Mouse (Mus musculus): ENCODE measurements around the gene Pstpip1.

Gene Pstpip1

DNA sequence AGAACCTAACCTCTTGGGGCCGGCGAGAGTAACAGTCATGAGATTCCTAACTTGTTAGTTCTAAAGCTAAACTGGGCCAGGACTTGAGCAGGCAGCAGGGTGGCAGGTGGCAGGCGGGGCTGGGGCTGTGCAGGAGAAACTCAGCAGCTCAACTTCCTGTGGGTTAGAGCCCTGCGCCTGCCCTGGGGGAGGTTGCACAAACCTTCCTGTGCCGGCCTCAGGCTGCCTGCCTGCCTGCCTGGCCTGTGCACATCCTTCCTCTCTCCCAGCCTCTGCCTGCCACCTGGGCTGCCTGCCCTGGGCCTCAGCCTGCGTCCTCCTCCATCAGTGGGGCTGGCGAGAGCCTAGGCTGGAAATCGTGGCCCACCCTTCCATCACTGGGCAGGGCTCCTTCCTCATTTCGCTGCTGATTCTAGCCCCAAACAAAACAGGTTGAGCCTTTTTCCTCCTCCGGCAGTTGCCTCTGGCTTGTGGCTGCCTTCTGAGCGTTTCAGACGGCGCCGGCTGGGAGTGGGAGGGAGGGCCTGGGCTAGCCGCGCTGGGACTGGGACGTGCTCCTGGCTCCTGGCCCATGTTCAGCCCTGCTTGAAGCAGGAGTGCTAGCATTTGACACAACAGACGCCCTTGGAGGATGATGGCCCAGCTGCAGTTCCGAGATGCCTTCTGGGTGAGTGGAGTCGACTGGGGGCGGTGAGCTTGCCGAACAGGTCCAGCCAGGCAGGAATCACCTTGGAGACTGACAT, at the start of gene Pstpip1:
Gene Pstpip1, plus strand, starts transcription at position 185 of the 743 bp plus-strand sequence.
- in situ Hi-C loops (cut with MboI, MseI): no loop called here

DNA sequence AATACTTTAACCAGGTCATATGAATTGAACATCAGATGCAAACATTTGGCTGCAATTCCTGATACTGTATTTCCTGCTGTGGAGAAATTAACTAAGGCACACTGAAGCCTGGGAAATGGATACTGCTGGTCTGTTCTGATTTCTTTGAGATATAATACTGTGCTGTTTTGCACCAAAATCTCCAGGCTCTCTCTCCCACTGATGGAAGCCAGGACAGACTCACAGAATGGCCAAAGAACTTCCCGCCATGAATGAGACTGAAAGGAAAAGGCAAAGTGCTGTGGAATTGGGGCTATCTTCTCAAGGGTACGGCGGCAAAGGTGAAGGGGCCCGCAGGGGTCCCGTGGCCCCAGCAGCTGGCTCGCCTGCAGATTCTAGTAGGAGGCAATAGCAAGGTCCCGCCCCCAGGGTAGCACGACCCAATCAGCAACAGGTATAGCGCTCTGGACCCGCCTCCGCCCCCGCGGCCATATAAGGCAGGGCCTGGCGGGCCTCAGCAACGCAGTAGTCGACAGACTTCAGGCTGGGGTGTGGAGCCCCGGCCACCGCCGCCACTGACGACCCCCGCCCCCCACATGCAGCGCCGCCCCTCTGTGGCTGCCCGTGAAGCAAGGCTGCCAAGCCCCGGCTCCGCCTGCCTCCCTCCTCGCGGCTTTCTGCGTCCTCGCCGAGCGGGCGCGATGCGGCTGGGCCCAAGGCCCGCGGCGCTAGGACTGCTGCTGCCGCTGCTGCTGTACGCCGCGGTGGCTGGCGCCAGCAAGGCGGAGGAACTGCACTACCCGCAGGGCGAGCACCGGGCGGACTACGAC, 48.2 kb upstream of the Pstpip1 start, which contains the start of gene Rcn2:
Gene Rcn2, plus strand, starts transcription at position 474 of the 809 bp plus-strand sequence.
- in situ Hi-C loops (cut with MboI, MseI): no loop called here

DNA sequence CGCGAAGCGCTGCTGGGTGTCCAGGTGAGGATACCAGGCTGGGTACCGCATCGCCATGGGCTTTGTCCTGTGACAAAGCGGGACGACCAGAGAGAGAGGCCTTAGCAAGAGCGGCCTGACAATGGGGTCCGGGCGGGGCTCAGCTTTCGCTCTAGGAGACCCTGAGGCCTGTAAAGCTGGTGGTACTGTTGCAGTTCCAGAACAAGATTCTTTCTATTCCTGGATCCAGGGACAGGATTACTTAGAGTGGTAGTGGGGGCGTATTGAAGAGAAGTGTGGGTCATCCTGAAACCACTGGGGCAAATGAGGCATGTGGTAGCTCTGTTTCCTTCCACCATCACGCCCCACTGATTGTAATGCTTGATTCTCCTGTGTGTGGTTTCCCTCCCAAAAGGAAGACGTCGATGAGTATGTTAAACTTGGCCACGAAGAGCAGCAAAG, 47.6 kb upstream of the Pstpip1 start:
- in situ Hi-C loops (cut with MboI, MseI): no loop called here

DNA sequence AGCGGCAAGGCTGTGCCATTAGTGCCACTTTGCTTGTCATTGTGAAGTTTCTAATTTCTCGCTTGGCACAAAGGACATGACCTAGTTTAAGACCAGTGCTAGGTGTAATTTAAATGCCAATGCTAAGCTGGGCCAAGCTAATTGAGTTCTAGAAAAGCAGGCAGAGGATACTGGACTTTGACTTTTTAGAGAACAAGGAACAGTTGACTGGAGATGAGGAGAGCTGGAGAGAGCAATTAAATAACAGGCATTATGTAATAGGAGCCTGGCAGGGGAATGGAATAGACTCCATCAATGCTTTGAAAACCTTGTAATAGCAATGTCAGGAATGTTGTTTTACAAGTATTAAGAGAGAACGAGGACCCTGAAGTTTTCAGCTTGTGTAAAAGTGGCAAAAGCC, 36.0 kb upstream of the Pstpip1 start:
- in situ Hi-C loops (cut with MboI, MseI): no loop called here

DNA sequence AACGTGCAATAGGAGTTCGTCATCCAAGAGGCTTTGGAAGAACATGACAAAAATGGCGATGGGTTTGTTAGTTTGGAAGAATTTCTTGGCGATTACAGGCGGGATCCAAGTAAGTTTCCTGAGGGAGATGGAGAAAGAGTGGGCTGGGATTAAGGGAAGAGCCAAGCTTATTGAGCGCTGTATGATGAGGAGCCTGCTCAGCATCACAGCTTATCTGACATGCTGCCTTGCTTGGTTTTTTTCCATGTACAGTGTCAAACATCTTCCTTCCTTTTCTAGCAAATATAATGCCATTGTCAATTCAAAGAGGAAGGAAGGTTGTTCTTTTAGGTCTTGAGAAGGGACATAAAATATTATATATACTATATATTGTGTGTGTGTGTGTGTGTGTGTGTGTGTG, 33.6 kb upstream of the Pstpip1 start:
- in situ Hi-C loops (cut with MboI, MseI): no loop called here

DNA sequence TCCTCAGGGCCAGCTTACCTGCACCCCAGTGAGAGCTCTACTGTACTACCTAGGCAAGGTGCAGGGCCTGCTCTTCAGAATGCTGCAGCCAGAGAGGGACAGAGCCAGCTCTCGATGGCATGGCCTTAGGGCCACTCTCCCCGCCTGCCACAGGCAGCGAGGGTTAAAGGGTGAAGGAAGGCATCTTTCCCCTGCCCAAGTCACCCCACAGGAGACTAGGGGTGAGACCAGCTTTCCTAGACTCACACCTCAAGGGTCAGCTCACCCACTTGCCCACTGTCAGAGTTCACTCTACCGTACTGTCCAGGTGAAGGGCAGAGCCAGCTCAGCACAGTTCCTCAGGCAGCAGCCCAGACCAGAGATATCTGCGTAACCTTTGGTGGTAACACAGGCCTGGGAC, 27.4 kb upstream of the Pstpip1 start:
- in situ Hi-C loops (cut with MboI, MseI): no loop called here

DNA sequence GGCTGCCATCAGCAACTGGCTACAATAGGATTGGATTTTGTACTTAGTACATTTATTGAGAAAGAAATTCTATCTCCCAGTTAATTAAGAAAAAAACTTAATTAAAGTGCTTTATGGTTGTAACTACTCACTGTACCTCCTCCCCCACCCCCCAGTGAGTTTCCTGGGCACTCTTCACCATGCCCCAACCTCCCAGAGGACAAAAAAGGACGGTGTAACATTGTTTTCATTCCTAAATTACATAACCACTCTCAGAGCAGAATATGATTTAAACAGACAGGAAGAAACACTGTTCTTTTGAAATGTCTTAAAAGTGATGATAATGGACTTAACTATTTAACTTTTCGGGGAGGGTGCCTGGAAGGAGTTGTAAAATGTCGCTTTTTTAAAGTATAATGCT, 24.8 kb upstream of the Pstpip1 start:
- in situ Hi-C loops (cut with MboI, MseI): no loop called here

DNA sequence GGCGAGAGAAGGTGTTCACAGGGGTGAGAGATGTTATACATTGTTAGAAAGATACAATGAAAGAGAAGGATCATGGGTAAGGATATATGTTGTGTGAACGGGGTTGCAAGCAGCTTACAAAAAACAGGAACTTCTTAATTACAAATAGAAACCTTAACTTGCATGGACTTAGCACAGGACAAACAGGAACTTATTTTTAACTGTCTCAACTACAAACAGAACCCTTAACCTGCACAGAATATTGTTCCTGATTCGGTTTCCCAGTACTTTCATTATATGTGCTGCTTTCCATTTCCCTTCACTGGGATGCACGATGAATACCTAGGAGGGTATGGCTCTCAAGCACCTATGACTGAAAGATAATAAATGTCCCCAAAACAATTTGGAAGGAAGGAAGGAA, 21.8 kb upstream of the Pstpip1 start:
- in situ Hi-C loops (cut with MboI, MseI): no loop called here

DNA sequence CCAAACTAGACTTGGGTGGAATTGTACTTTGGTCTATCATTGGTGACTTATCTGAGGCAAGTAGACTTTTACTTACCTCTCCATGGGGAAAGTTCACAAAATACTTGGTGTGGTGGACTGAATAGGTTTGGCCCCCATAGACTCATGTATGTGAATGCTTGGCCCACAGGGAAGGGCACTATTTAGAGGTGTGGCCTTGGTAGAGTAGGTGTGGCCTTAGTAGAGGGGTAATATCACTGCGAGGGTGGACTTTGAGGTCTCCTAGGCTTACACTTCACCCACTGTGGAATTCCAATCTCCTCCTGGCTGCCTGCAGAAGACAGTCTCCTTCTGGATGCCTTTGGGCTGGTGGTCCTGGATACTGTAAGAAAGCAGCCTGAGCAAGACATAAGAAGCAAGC, 21.1 kb upstream of the Pstpip1 start:
- in situ Hi-C loops (cut with MboI, MseI): no loop called here

DNA sequence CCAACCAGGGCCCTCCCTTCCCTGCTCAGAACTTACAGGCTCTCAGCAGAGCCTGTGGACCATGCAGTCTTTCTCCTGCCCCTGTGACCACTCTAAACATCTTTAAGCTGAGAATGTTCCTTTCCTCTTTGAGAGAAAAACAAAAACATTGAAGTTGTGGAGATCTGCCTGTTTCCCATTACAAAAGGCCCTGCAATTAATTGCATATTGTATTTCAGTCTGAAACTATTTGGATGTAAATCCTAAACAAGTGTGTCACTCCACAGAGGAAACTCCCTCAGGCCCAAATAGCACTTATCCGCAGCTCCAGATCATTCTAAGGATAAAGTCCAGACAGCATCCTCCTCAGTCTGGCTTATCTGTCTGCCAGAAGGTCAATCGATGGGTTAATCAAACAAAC, 16.9 kb upstream of the Pstpip1 start:
- in situ Hi-C loops (cut with MboI, MseI): no loop called here

DNA sequence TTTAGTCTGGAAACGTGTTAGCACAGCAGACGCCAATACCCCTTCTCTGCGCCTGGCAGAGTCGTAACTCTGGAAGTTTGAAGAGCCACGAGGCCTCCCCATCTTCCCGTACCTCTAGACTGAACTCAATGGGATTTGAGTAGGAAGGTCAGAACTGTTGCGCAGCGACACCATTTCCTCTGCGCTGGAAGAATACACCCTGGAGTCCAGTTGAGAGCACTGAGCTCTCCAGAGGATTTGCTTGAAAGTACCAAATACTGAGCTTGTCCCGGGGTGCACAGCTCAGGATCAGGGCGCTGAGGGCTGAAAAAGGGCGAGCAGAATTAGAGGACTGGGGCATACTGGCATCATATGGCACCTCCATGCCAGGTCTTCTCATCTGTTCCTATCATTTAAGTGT, 14.9 kb upstream of the Pstpip1 start:
- in situ Hi-C loops (cut with MboI, MseI): no loop called here

DNA sequence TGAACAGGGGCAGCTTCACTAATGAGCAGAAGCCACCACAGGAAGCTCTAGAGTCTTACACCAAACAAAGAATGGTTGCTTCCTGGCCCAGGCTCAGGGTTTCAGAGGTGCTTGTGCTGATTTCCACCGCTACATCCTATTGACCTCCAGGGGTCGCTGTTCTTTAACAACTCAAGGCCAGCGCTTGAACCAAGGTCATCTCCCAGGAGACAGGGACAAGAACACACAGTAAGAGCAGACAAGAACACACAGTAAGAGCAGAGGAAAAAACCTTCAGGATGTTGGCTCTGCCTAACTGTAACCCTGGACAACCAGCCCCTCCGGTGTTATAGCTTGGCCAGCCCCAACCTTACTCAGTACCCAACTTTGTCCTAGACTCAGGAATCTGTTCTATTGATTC, 14.5 kb upstream of the Pstpip1 start:
- in situ Hi-C loops (cut with MboI, MseI): no loop called here

DNA sequence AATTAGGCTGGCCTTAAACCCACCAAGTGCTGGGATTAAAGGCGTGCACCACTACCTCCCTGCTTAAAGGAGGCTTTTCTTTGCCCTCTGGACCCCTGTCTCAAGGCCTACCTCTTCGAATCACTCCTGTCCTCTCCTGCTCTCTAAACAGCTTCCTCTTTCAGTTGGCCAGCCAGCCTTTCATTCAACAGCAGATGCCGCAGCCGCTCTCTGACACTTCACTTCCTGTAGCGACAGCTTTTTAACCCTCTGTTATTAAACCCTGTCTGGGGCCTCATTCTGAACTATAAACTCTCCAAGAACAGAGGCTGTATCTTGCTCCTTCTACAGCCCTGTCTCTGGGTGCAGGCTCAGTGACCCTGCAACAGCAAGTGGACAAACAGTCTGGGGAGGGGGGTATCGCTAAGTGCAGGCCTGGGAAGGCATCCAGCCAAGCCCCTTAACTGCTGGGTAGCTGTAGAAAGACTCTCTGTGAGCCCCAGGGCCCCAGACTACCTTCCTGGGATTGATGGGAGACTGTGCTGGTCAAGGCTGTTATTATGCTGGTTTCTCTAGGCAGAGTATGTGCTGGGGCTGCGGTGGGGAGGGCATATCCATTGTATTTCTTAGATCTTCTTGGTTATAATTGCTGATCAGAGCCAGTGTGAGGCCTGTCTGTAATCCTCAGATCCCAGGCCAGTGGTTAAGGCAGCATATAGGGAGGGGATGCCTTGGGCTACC, 13.7 kb upstream of the Pstpip1 start:
- in situ Hi-C loops (cut with MboI, MseI): no loop called here

DNA sequence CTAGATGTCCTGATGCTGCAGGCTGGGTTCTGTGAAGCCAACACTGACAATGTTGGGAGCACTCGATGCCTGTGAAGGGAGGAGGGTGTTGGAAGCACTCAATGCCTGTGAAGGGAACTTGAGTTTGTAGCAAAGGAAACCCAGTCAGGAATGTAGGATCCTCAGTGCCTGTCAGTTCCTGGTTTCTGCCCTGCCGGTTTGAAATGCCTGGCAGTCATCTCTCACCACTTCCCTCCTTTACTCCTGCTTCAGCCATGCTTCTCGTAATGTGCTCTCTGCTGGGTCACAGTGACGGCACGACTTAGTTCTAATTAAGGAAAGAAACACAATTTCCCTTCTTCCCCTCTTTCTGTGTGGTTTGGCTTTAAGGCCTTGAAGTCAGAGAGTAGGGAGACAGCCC, 10.2 kb upstream of the Pstpip1 start:
- in situ Hi-C loops (cut with MboI, MseI): no loop called here

DNA sequence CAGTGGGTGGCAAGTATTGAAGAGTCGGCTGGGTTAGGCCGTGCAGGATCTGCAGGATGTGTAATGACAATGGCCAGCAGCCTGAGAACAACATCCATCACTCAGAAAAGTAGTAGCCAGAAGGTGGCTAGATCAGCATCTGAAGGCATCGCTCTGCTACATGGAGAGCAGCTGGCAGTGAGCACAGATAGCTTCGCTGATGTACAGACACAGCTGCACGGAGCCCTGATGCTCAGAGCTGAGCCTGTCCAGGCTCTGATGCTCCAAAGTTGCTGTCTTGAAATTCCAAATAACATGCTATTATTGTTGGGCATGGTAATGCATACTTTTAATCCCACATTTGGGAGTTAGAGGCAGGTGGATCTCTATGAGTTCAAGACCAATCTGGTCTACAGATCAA, 3.2 kb upstream of the Pstpip1 start:
- in situ Hi-C loops (cut with MboI, MseI): no loop called here

DNA sequence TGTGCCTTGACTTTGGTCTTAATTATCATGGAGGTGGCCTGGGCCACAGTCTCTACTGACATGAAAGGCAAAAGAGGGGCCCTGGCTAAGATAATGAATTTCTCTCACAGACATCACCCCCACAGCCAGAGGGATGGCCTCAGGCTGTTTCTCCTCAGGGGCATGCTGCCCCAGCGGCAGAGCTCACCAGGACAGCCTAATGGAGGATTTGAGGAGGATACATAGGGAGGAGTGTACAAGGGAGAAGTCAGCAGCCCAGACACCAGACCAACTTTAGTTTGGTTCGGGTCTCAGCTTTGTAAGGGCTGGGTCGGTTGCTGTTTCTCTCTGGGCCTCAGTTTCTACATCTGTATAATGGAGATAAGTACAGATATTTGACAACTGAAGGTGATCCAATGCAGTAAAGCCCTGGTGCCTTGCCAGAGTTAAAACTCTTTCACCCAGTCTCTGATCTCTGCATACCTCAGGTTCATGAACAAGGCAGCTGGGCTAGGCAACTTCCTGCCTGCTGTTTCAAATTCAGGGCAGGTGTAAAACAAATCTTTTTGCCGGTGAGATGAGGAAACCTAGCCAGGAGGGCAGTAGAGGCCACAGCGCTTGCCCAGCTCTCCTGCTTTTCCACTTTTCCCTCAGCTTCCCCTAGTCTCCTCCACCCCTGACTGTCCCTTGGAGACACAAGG, 924 bp downstream of the Pstpip1 start:
- in situ Hi-C loops (cut with MboI, MseI): no loop called here

DNA sequence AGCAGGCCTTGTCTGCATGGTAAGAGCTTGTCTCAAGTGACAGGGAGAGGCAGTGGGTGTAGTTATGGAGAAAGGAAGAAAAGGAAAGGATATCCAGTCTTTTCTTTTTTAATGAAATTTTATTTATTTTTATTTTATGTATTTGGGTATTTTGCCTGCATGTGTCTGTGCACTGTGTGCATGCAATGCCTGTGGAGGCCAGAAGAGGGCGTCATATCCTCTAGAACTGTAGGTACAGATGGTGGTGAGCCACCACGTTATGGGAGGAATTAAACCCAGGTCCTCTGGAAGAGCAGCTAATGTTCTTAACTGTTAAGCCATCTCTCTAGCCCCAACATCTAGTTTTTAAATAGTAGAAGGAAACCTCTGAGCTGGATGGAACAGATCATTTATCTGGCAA, 2.3 kb downstream of the Pstpip1 start:
- in situ Hi-C loops (cut with MboI, MseI): no loop called here

DNA sequence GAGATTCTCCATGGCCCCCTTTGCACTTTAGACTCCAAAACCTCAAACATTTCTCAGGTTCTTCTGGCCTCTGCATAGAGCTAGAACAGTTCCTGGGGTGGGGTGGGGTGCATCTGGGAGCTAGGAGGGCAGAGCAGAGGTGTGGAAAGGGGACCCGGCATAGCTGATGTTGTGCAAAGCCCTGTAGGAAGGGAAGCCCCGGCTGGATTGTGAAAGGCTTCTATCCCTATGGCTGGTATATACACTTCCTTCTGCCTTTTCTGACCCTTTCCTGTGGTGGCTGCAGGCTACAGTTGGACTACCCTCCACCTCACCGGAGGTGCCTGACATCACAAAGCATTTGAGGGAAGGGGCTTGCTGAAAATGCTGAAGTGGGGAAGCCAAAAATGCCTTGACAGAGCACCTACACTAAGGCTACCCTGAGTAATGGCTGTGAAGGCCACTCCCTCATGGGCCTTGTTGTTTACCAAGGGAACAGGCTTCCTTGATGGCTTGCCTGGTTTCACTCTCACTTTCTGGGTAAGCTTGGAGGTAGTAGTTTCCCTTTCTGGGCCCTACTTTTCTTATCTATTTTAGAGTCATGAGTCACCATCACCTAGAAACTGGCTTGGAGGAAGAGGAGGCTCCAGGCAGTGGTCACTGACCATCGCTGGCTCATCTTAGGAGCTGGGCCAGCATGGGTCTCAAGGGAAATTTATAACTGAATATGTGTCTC, 8.0 kb downstream of the Pstpip1 start:
- in situ Hi-C loops (cut with MboI, MseI): no loop called here

DNA sequence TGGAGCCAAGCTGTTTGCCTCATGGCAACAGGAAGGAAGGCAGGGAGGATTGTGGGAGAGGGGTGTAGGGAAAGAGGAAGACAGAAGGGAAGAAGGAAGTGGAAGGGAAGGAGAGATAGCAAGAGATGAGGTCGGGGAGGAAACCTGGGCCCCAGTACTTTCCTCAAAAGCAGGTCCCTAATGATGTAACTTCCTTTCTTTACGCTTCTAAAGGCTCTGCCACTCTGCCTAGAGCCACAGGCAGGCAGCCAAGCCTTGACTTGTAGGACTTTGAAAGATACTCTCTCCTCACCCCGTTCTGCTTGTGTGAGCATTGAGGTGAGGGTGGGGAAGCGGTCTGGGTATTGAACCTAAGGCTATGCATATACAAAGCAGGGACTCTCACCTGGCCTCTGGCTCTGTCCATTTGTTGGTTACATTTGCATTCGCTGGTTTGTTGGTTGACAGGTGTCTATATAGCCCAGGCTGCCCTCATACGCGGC, 10.3 kb downstream of the Pstpip1 start:
- in situ Hi-C loops (cut with MboI, MseI): no loop called here

DNA sequence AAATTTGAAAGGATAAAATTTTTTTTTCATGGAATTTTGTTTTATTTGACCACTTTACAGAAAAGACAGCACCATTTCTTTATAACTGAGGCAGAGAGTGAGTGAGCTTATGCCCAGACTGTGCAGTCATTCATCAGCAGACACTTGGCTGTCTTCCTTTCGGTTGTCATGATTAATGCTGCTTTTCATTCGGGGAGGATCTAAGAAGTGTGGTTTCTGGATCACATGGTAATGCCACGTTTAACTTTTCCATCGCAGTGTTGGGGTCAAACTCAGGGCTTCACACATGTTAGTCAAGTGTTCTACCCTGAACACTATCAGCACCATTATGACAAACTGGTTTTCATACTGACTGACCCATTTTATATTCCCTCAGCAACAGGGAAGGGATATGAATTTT, 11.3 kb downstream of the Pstpip1 start:
- in situ Hi-C loops (cut with MboI, MseI): no loop called here

DNA sequence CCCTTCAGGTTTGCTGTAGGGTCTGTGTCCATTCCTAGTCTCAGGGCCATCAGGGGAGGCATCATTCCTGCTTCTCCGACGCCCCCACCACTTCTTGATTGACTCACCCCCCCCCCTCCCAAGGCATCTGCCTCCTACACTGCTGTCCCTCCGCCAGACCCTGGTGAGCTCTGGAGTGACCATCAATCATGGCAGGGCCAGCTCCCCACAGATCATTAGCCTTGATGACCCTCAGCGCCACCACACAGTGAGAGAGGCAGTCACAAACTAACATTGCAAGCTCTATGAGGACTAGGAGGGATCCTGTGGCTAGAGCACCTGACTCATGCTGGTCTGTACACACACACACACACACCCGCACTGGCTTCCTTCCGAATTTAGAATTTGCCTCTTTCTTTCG, 15.2 kb downstream of the Pstpip1 start:
- in situ Hi-C loops (cut with MboI, MseI): loop anchor here (5.0 kb wide), 1 partner anchor 67 kb away; no protein-coding TSS in a partner anchor

Data from regulatory T cell (primary cell).